Mouse (Mus musculus): ENCODE data around the gene Nol7.

DNA sequence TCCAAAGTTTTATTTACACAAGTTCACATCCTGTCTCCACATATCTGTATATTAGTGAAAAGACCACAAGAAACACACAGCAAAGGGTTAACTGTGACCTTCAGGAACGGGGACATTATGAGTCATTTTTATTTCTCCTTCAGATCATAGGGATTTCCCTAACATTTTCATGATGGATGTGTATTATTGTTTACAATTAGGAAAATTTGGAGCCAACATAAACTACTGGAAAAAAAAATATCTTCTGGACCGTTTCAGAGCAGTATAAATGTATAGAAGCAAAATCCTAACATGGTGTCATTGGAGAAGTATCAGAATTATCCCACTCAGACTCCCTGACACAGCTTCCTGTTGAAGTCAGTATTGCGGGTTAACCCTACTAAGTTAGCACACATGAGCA lies 18.2 kb upstream of the Nol7 start:
- TF ChIP-seq CTCF (IDR thresholded peaks at IDR 0.05; ENCODE audit: insufficient read depth, low read depth, low read length) (no peak), POLR2A (IDR thresholded peaks at IDR 0.05; ENCODE audit: insufficient read depth, low read depth, low read length) (no peak)
